Mouse (Mus musculus): ENCODE data around the gene A030014E15Rik. TPM values are rescaled to one million over a fixed set of nuclear protein-coding genes. Genes with fewer than 3 reads are reported as not detected.

A030014E15Rik gene
- polyA plus RNA-seq, 1 experiment, result not detected

GRCm38 (mm10) chr1:82973244-82973643 lies 48.5 kb downstream of the A030014E15Rik start:
- WGBS, result 73% methylated on average over 1 of the region's 1 CpGs
- TF ChIP-seq CTCF (IDR thresholded peaks at IDR 0.05; ENCODE audit: control insufficient read depth, insufficient read depth, low read length) (no peak), POLR2A (IDR thresholded peaks at IDR 0.05; ENCODE audit: borderline replicate concordance, control insufficient read depth, low read depth, low read length) (no peak)
- no peak overlapping the region for H3K27ac ChIP-seq (ENCODE audit: control insufficient read depth, insufficient read depth, low read depth, low read length, poor library complexity)
- H3K4me1 ChIP-seq (ENCODE audit: control insufficient read depth, insufficient read depth, low read length), result no peaks in the 10 kb centered on the region
- no peak overlapping the region for H3K4me3 ChIP-seq (replicated peaks; ENCODE audit: control insufficient read depth, low read depth, low read length)

GRCm38 (mm10) chr1:82973901-82974300 lies 49.2 kb downstream of the A030014E15Rik start:
- TF ChIP-seq POLR2A (IDR thresholded peaks at IDR 0.05; ENCODE audit: borderline replicate concordance, control insufficient read depth, low read depth, low read length) (no peak), CTCF (IDR thresholded peaks at IDR 0.05; ENCODE audit: control insufficient read depth, insufficient read depth, low read length) (no peak)
- H3K4me3 ChIP-seq (replicated peaks; ENCODE audit: control insufficient read depth, low read depth, low read length), result no peak overlapping the region
- no peaks in the 10 kb centered on the region for H3K4me1 ChIP-seq (ENCODE audit: control insufficient read depth, insufficient read depth, low read length)
- WGBS, result 48% methylated on average over 6 of the region's 6 CpGs
- H3K27ac ChIP-seq (ENCODE audit: control insufficient read depth, insufficient read depth, low read depth, low read length, poor library complexity), result no peak overlapping the region

GRCm38 (mm10) chr1:82974342-82974741 lies 49.6 kb downstream of the A030014E15Rik start:
- Histone ChIP-seq H3K4me3 (replicated peaks; ENCODE audit: control insufficient read depth, low read depth, low read length) (no peak overlapping the region), H3K27ac (ENCODE audit: control insufficient read depth, insufficient read depth, low read depth, low read length, poor library complexity) (no peak overlapping the region), H3K4me1 (ENCODE audit: control insufficient read depth, insufficient read depth, low read length) (no peaks in the 10 kb centered on the region)
- TF ChIP-seq CTCF (IDR thresholded peaks at IDR 0.05; ENCODE audit: control insufficient read depth, insufficient read depth, low read length), result no peak
- 52% methylated on average over 9 of the region's 9 CpGs for WGBS

Other genes with a start within 250 kb of the A030014E15Rik start
- 62.4 and 62.8 TPM in 2 replicates for gene Mff, start 200.0 kb upstream of the A030014E15Rik start, polyA plus RNA-seq (2011; ENCODE audit: insufficient read depth, insufficient read length, low replicate concordance, missing spikeins)
- not detected in 2 replicates for gene Tm4sf20, start 156.5 kb upstream of the A030014E15Rik start, polyA plus RNA-seq (2011; ENCODE audit: insufficient read depth, insufficient read length, low replicate concordance, missing spikeins)
- gene Gm47791, start 153.7 kb upstream of the A030014E15Rik start, polyA plus RNA-seq (2011; ENCODE audit: insufficient read depth, insufficient read length, low replicate concordance, missing spikeins), result not detected in 2 replicates
- 14.5 and 15.6 TPM in 2 replicates for gene Agfg1, start 85.4 kb upstream of the A030014E15Rik start, polyA plus RNA-seq (2011; ENCODE audit: insufficient read depth, insufficient read length, low replicate concordance, missing spikeins)
- not detected in 2 replicates for gene A030005L19Rik, start 11.6 kb upstream of the A030014E15Rik start, polyA plus RNA-seq (2011; ENCODE audit: insufficient read depth, insufficient read length, low replicate concordance, missing spikeins)
- gene Gm6217, start 6.5 kb downstream of the A030014E15Rik start, polyA plus RNA-seq (2011; ENCODE audit: insufficient read depth, insufficient read length, low replicate concordance, missing spikeins), result not detected in 2 replicates
- gene A030003K21Rik, start 18.5 kb downstream of the A030014E15Rik start, polyA plus RNA-seq (2011; ENCODE audit: insufficient read depth, insufficient read length, low replicate concordance, missing spikeins), result not detected in 2 replicates
- gene Gm7544, start 31.1 kb downstream of the A030014E15Rik start, polyA plus RNA-seq (2011; ENCODE audit: insufficient read depth, insufficient read length, low replicate concordance, missing spikeins), result not detected in 2 replicates
- gene Gm47955, start 35.4 kb downstream of the A030014E15Rik start, polyA plus RNA-seq (2011; ENCODE audit: insufficient read depth, insufficient read length, low replicate concordance, missing spikeins), result not detected in 2 replicates
- not detected in 2 replicates for gene Gm47959, start 75.6 kb downstream of the A030014E15Rik start, polyA plus RNA-seq (2011; ENCODE audit: insufficient read depth, insufficient read length, low replicate concordance, missing spikeins)
- not detected in 2 replicates for gene Slc19a3, start 113.5 kb downstream of the A030014E15Rik start, polyA plus RNA-seq (2011; ENCODE audit: insufficient read depth, insufficient read length, low replicate concordance, missing spikeins)
- gene Krtap28-10, start 117.6 kb downstream of the A030014E15Rik start, polyA plus RNA-seq (2011; ENCODE audit: insufficient read depth, insufficient read length, low replicate concordance, missing spikeins), result not detected in 2 replicates
- not detected in 2 replicates for gene Gm47969, start 120.0 kb downstream of the A030014E15Rik start, polyA plus RNA-seq (2011; ENCODE audit: insufficient read depth, insufficient read length, low replicate concordance, missing spikeins)
- not detected in 2 replicates for gene A030005K14Rik, start 134.5 kb downstream of the A030014E15Rik start, polyA plus RNA-seq (2011; ENCODE audit: insufficient read depth, insufficient read length, low replicate concordance, missing spikeins)
- gene Krtap28-13, start 136.0 kb downstream of the A030014E15Rik start, polyA plus RNA-seq (2011; ENCODE audit: insufficient read depth, insufficient read length, low replicate concordance, missing spikeins), result not detected in 2 replicates
- not detected in 2 replicates for gene Ccl20, start 191.8 kb downstream of the A030014E15Rik start, polyA plus RNA-seq (2011; ENCODE audit: insufficient read depth, insufficient read length, low replicate concordance, missing spikeins)
- not detected in 2 replicates for gene Daw1, start 234.8 kb downstream of the A030014E15Rik start, polyA plus RNA-seq (2011; ENCODE audit: insufficient read depth, insufficient read length, low replicate concordance, missing spikeins)

All from bone marrow, adult 2 months (tissue).